Mouse (Mus musculus) cortical plate, adult 2 months (tissue): ENCODE data around the gene Tagap1.
"Not testable (repeated sequence)": the region's sequence is repeated elsewhere in the genome, so short reads cannot be mapped to it uniquely, and the experiment has no call there.

Source experiments
- CTCF ChIP-seq: fragments of 200-500 bp; IDR thresholded peaks from 2 replicates; pipeline ENCODE4 v1.5.1; 2011; ENCODE audit warnings: mild to moderate bottlenecking, control low read depth, low read length; ENCODE audit not compliant: insufficient read depth; ENCODE audit errors: extremely low read depth
- POLR2A ChIP-seq: fragments of 200-500 bp; IDR thresholded peaks from 2 replicates; pipeline ENCODE4 v1.6.1; 2011; ENCODE audit warnings: mild to moderate bottlenecking, low read length, control low read depth; ENCODE audit not compliant: insufficient read depth; ENCODE audit errors: extremely low read depth

GRCm38 (mm10) chr17:6997778-6998490 is 37.0 kb upstream of the Tagap1 start:
- not testable (repeated sequence) for TF ChIP-seq CTCF, POLR2A
